Mouse (Mus musculus) erythroid progenitor cell, adult 5-6 weeks (primary cell): ENCODE data around the gene H2afy. TPM values are rescaled to one million over a fixed set of nuclear protein-coding genes. Genes with fewer than 3 reads are reported as not detected.

Source experiments
- ATAC-seq: replicated peaks from 2 replicates; pipeline ENCODE4 v1.8.0; 2016; ENCODE audit warnings: moderate number of reproducible peaks, mild to moderate bottlenecking, moderate TSS enrichment, inconsistent platforms; ENCODE audit not compliant: poor library complexity, low FRiP score, severe bottlenecking
- total RNA-seq, 2 experiments: library from RNA; stranded (forward) in 1 of 2; stranded (reverse) in 1 of 2; fragments of 150-400 nt in 1 of 2; fragments of 186-747, 209-891 nt in 1 of 2; gene quantifications; 2 replicates each; pipeline versions ENCODE4 v1.2.3 to v1.2.4; 2015 to 2017; ENCODE audit warnings: low replicate concordance in 2 of 2

H2afy gene
- total RNA-seq, 2 experiments from 2014 or later, result 62.3 to 72.5 TPM

DNA sequence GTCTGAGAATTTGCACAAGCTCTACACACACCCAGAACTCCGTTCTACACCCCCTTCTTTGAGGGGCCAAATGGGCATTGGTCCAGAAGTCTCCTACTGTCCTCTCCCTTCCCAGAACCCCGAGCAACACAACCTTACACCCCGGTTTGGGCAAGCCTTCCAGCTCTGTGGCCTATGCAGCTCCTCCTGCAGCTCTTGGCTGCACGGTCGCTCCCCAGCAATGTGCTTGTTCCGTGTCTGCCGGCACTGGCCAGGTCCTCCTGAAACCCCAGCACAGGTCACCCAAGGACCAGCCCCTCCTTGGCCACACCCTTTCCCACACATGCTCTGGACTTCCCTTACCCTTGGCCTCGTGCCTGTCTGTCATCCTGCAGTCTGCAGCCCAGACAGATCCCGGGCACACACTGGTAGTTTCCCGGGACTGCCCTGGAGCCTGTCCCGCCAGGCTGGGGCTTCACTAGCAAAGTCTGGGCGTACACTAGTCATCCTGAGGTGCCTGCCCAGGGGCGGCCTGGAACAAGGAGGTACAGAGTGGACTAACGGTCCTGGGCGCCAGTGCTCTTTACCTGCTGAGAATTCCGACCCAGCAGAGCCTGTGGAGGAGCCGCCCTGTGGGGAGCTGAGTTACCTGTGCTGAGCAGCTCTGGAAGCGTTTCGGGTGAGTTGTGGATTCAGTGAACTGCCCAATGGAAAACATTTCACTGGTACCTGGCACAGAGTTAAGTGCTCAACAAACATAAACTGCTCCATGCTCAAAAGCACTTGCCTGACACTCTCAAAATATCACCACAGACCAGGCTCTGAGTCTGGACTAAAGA lies 22.5 kb downstream of the H2afy start:
- no peak for ATAC-seq

DNA sequence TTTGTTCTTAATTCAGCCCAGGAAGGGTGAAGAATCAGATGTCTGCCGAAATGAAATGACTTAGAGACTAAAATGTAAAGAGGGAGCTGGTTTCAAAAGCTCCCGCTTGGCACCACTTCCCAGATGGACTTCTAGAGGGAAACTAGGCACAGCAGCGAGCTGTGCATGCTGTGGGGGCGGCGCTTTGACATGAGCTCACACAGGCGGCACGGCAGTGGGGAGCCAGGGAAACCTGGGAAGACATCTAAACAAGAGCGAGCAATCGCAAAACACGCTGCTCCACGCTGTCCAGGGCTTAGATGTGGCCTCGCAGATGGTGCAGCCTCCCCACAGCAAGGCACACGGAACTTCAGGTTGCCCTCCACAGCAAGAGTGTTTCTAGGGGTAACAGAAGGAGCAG lies 23.2 kb downstream of the H2afy start:
- ATAC-seq, result no peak

DNA sequence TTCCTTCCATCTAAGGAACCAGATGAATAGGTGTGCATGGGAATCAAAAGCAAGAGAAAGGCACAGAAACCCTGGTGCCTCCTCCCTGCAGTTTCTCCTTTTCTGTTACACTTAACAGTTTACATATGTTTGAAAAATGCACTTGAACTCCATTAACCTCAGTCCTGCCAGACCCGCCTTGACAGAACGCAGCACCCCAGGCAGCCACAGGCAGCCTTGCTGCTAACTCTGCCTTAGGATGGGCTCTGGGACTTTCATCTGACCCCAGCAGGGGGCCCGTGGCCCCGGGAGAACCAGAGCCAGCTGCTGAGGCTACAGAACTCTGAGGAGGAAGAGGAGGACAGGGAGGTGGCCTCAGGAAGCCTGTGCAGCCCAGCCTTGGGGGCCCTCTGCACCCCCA lies 23.7 kb downstream of the H2afy start:
- ATAC-seq, result no peak

DNA sequence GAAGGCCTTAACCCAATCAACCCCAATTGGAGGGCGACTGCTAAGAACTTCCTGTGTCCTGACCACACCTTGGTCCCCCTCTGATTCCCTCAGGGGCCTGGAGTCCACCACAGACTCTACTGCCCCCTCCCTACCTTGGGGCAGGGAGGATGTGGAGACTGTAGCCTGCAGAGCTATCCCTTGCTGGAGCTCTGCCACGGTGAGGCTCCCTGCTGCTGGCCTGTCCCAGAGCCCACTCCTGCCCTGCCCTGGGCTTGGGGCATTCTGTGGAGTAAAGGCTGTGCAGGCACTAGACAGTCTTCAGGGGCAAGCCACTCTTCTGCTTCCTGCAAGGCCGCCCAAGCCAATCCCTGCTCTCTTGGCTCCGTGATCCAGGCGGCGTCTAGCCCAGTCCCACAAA lies 24.6 kb downstream of the H2afy start:
- ATAC-seq, result no peak

DNA sequence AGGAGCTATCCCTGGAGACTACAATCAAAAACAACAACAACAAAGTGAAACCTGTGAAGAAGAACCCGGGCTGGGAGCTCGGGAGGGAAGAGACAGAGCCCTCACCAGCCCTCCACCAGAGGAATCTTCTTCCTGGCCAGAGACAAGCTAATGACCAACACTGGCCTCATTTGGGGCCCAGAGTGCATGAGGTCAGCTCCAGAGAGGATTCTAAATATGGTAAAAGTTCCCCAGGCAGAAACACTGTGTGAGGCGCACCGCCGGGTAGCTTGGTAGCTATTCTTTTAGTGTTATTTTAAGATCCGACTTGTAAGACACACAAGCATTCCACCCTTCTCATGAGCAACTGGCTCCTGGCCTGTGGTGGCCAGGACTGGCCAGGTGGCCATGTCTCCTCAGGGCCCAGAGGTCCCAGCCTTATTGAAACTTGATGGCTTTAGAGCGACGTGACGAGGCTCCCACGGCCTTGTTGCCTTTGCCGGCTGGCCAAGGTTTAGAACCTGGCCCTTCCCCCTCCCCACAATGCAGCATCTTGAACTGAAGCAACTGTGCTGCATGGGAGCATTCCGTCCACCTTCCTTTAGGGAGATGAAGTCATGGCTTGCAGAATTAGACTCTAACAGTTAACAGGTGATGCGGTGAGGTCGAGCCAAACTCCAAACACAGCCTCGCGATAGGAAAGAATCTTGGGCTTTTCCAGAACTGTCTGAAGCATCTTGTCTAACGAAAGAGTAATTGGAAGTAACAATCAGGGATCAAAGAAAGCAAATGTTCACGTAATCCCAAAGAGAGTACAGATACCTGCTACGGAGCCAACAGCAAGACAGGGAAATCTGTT lies 25.2 kb downstream of the H2afy start:
- no peak for ATAC-seq

DNA sequence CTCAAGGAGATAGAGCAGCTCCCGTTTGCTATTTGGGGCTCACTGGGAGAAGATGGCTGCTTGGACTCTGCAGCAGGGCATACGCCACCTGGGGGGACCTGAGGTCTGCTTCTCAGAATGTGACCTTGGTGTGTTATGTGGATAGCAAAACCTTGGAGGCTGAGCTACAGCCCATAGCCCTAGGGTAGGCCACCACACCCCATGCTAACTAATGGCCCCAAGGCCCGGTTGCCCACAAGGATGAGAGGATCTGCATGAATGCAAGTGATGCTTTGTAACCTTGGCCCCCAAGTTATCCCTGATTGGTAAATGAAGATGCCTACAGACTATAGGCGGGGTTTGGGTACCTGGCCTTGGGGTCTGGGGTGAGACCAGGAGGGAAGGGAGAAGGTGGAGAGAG lies 26.5 kb downstream of the H2afy start:
- no peak for ATAC-seq

DNA sequence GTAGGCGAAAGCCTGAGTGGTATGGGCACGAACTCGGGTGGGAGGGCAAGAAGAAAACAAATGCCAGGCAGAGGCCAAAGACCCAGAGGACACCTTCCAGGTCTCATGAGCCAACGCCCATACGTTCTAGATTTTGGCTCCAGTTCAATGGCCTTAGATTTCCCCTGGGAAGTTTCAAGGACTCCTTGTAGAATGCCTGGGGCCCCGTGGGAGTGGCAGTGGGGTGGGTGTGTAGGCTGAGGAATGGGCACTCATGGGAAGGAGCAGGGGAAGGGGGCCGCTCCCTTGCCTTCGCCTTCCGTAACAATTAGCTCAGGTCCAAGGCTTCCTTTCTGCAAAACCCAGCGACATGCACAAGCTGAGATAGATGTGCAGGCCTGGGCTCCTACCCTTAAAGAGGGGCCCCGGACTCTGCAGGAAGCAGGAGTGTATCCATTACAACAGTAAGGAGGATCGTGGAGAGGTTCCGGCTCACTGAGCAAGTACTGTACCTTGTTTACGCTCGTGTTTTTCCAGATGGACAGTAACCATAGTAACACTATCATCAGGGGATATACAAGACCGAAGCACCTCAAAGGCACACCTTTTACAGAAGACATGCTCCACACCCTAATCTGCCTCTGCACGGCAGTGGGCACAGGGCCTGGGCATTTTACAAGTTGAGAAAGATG lies 27.2 kb downstream of the H2afy start:
- ATAC-seq, result no peak

DNA sequence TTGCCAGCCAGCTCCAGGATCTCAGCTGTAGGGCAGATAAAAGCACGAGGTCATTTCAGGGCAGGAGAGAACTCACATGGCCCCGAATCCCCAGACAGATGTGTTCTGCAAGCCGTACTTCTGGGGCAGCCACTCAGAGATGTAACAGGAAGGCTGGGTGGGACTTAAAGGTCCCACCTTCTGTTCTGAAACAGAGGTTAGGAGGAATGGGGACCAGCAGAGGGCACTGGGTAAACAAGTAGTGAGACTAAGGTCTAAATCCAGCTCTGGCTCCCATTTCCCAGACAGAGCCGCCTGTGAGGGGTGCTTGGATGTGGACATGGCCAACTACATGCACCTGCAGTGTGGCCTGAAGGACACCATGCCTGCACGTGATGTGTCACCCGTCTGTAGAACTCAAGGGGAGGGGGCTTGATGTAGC lies 31.2 kb downstream of the H2afy start:
- ATAC-seq, result no peak

DNA sequence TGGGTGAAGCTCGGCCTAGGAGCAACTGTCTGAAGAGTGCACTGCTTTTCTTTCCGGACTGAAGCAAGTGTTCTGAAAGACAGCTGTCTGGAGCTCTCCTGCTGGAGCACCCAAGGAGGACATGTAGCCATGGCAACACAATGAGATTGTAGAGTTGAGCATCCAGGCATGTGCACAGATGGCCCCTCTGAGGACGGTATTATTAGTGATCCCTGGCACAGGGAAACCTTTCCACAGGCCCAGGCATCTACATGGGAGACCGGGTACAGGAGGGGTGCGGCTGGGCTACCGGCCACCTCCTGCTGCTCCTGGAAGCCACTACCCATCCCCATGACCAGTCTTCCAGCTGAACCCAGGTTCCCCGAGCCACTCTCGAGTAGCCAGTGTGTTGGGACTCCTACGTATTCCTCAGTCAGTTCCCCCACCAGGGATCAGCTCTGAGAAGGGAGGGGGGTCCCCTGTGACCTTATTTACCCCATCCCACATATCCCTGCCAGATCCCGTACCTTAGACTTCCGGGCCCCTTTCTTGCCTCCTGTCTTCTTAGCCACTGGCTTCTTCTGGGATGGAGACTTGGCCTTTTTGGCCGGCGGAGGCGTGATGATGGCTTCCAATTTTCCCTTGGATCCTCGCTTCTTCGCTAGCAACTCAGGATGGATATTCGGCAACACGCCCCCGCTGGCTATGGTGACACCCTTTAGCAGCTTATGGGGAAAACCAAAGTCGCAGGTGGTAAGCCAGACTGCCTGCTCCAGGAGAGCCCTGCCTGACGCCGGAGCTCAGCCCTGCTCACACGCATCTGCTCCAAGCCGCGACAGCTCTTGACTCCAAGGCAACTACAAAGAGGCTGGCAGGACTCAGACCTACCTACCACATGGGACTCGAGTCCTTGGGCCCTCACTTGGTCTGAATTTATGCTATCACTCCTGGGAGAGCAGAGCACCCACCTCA lies 32.1 kb downstream of the H2afy start:
- no peak for ATAC-seq

DNA sequence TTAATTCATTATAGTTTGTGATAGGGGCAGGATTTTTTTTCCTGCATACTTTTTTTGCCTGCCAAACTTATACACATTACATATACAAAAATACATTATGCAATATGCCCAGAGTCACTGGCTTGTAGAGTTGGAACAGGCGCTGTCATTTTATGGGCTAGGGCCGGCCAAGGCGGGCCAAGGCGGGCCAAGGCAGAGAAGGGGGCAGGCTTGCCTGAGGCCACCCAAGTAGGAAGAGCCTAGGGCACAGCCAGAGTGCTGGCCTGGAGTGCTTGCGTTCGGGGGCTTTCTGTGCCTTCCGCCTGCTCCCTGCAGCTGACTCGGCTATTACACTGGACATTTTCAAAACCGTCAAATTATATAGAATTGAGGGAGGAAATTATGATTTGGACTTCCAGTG lies 34.0 kb downstream of the H2afy start:
- ATAC-seq, result no peak

DNA sequence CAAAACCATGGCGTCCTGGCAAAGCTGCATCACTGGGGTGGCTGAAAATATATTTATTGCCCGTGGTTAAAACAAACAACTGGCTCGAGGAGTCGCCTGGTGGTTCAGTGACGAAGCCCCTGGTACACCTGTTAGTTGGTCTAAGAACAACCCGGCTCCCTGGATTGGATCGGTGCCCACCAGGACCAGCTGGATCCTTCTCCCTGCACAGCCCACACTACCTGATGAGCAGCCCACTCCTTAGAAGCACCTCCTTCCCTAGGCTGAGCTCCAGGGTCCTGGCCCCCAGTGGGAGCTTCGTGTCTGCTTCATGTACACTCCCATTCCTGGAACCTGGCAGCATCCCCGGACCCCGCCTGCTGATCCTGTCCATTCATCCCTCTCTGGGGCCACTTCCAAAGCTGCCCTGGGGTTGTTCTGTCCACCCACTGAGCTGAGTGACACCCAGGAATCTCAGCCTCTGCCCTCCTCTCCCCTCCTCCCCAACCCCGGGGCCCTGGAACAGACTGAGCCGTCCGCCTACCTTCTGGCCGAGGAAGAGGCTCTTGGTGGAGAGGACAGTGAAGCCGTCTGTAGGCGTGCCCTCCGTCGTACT lies 40.5 kb downstream of the H2afy start:
- no peak for ATAC-seq

DNA sequence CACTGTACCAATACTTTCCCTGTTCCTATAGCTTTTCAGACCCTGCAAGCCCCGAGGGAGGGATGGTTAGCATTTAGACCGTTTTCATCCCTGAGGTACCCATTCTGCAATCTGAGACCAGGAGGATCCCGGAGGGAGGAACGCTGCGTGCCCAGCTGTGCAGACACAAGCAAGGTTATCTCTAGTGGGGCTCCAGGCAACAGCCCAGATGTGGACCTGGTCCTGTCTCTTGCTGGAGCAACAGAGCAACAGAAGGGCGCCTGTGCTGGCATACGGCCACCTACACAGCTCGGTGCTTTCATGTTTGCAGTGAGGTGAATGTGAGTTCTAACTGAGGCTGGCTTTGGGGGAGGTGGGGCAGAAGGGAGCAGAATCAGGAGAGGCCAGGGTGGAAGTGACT lies 41.6 kb downstream of the H2afy start:
- no peak for ATAC-seq

DNA sequence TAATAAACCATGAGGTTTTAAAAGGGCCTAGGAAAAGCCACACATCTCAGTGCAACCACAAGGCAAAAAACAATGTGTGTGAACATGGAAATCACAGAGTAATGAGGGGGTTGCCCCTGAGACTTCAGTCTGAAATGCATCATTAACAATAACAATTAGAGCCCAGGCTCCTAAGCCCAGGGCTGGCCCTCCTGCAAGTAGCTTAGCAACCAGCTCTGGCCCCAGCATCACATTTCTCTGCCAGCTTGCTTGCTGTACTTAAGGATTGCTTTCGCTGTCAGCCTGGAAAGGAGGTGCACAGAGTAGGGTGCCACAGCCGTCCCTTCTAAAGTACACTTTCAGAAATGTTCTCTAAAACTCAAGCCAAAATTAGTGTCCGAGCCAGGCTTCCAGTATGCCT lies 42.5 kb downstream of the H2afy start:
- no peak for ATAC-seq

DNA sequence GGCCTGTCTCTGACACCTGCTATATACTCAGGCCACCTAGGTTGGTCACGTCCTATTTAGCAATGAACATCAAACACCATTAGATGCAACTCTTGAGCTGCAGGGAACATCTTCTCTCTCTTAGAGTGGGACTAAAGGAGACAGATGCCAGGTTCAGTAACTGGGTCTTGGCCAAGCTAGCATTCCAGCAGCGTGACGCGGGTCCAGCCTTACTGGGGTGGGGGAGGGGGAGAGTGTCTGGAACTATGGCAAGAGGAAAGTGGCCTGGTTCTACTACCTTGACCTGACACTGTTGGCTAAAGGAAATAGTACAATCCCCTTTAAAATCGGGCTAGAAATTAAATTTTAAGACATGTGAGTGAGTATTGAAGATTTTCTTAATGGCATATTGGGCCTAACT lies 43.6 kb downstream of the H2afy start:
- no peak for ATAC-seq

DNA sequence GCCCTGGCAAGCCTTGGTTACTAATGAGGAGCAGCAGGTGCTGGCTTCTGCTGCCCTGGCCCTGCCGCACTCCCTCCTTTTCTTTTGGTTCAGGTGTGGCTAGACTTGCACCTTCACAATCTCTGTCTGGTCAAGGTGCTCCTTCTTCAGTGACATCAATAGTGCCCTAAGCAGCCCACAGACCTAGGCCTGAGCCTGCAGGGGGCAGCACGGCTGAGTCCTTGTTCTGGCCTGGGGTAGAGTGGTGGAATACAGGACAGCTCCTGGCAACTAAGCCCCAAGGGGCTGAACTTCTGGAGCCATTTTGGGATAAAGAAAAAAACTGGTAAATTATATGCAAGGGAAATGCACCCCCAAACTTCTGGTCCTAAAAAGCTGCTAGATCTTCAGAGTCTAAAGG lies 45.6 kb downstream of the H2afy start:
- ATAC-seq, result no peak

DNA sequence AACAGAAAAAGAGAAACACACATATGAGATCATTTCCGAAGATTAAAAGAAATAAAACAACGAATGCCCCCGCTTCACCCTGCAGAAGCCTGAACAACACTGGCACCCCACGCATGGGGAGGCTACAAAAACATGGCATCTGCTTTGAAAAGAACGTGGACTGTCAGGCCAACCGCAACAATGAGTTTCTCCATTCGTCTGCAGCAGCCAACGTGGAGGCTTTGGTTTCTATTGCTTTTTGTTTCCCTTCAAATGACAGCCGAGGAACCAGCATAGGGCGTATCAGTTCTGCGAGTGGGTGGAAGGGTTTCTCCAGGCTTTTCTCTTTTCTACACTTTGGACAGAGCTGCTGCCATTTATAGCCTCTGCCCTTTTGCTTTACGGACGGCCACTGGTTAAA lies 47.6 kb downstream of the H2afy start:
- no peak for ATAC-seq

DNA sequence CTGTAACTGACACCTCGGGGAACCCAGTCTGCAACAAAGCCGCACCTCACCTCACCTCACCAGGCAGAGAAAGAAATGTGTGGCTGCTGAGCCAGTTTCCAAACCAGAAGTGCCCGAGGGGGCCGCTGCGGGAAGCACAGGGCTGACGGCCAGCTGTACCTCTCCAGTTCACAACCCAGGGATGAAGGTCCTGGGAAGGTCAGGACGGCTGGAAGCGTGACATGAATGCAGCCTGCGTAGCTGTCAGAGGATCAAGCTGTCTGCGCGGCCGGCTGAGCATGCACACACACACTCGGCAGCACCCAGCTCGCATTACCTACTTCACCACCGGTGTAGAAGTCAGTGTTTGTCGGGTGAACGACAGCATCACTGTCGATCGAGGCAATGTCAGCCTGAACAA lies 48.2 kb downstream of the H2afy start:
- ATAC-seq, result no peak

DNA sequence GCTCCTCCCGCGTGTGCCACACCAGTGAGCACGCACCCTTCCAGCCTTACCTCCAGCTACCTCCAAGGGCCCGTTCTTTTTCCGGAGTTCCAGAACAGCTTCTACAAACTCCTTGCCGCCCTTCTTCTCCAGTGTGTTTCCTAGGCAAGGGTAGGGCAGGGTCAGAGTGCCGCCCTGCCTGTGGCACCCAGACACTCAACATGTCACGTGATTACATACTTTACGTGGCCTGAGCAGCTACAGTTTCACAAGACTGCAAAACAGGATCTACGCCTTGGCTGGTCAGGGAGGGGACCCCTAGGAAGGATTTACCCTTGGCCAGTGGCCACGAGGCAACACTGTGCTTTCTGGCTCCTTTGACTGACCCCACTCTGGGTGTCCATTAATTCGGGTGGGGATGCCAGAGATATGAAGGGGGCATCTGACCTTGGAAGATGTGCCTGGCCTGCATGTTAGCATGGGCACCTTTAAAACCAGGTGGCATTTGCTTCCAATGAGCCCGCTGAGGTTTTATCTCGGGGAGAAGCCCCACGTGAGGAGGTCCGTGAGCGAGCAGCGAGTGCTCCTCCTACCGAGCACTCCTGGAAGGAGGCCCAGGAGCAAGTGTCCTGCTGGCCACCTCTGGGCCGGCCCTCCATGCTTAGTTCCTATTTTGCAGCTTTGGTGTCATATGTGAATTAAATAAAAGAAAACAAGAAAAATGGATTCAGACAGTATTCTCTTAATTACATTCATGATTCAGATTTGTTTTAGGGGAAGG lies 51.8 kb downstream of the H2afy start:
- ATAC-seq, result no peak

DNA sequence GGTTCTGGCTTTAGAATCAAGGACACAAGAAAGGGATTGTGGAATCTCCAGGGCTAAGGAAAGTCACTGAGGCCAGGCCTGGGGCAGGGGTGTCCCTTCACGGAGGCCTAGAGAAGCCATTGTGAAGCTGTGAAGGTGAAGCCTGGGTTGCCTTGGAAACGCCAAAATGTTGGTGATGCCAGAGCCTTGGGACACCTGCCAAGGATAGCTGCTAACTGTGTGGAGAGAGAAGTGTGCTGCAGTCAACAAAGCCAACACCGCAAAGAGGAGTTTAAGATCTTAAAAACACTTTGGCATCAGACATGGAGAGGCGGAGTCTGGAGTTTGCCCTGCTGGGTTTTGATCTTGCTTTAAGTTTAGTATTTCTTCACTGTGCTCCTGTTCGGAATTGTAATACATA lies 54.5 kb downstream of the H2afy start:
- ATAC-seq, result no peak
